Mouse (Mus musculus): ENCODE results near the gene Rpl13a.

GRCm38 (mm10) chr7:45161612-45162473 lies 33.3 kb upstream of the Rpl13a start:
- TF ChIP-seq EP300 (IDR thresholded peaks at IDR 0.05; ENCODE audit: insufficient read depth, low read depth, low read length) (no peak), CTCF (IDR thresholded peaks at IDR 0.05; ENCODE audit: low read depth, low read length) (peak; percentile 94), POLR2A (IDR thresholded peaks at IDR 0.05; ENCODE audit: insufficient read depth, low read length) (no peak)
